Mouse (Mus musculus): Measurements from ENCODE around the gene Armc9. TPM values are rescaled to one million over a fixed set of nuclear protein-coding genes. Genes with fewer than 3 reads are reported as not detected.

Gene Armc9
- polyA plus RNA-seq, 1 experiment: 9.6 TPM

- no peak overlapping the region for H3K4me3 ChIP-seq (replicated peaks; ENCODE audit: control insufficient read depth, low read depth, low read length)
- H3K27ac ChIP-seq (ENCODE audit: control insufficient read depth, insufficient read depth, low read depth, low read length, poor library complexity): no peak overlapping the region
- TF ChIP-seq POLR2A (IDR thresholded peaks at IDR 0.05; ENCODE audit: borderline replicate concordance, control insufficient read depth, low read depth, low read length) (no peak), CTCF (IDR thresholded peaks at IDR 0.05; ENCODE audit: control insufficient read depth, insufficient read depth, low read length) (no peak)
- 60% methylated on average over 8 of the region's 8 CpGs for WGBS
- H3K4me1 ChIP-seq (ENCODE audit: control insufficient read depth, insufficient read depth, low read length): peaks cover 2% of the 10 kb centered on the region; the same call in 1 of the 2 replicates
Observed at GRCm38 (mm10) chr1:86253410-86253809, 98.8 kb downstream of the Armc9 start.

GRCm38 (mm10) chr1:86256311-86256710, 101.7 kb downstream of the Armc9 start:
- WGBS: 58% methylated on average over 4 of the region's 4 CpGs
- no peak overlapping the region for H3K4me3 ChIP-seq (replicated peaks; ENCODE audit: control insufficient read depth, low read depth, low read length)
- TF ChIP-seq POLR2A (IDR thresholded peaks at IDR 0.05; ENCODE audit: borderline replicate concordance, control insufficient read depth, low read depth, low read length): no peak
- no peak for TF ChIP-seq CTCF (IDR thresholded peaks at IDR 0.05; ENCODE audit: control insufficient read depth, insufficient read depth, low read length)
- peaks cover 2% of the 10 kb centered on the region; the same call in 1 of the 2 replicates for H3K4me1 ChIP-seq (ENCODE audit: control insufficient read depth, insufficient read depth, low read length)
- H3K27ac ChIP-seq (ENCODE audit: control insufficient read depth, insufficient read depth, low read depth, low read length, poor library complexity): no peak overlapping the region

- H3K27ac ChIP-seq (ENCODE audit: control insufficient read depth, insufficient read depth, low read depth, low read length, poor library complexity): no peak overlapping the region
- WGBS: 83% methylated on average over 8 of the region's 8 CpGs
- H3K4me1 ChIP-seq (ENCODE audit: control insufficient read depth, insufficient read depth, low read length): peaks cover 2% of the 10 kb centered on the region; the same call in 1 of the 2 replicates
- H3K4me3 ChIP-seq (replicated peaks; ENCODE audit: control insufficient read depth, low read depth, low read length): no peak overlapping the region
- no peak for TF ChIP-seq CTCF (IDR thresholded peaks at IDR 0.05; ENCODE audit: control insufficient read depth, insufficient read depth, low read length)
- no peak for TF ChIP-seq POLR2A (IDR thresholded peaks at IDR 0.05; ENCODE audit: borderline replicate concordance, control insufficient read depth, low read depth, low read length)
Observed at GRCm38 (mm10) chr1:86257228-86257627, 102.6 kb downstream of the Armc9 start.

- H3K27ac ChIP-seq (ENCODE audit: control insufficient read depth, insufficient read depth, low read depth, low read length, poor library complexity): no peak overlapping the region
- TF ChIP-seq POLR2A (IDR thresholded peaks at IDR 0.05; ENCODE audit: borderline replicate concordance, control insufficient read depth, low read depth, low read length): no peak
- no peak for TF ChIP-seq CTCF (IDR thresholded peaks at IDR 0.05; ENCODE audit: control insufficient read depth, insufficient read depth, low read length)
- H3K4me3 ChIP-seq (replicated peaks; ENCODE audit: control insufficient read depth, low read depth, low read length): no peak overlapping the region
- peaks cover 6% of the 10 kb centered on the region; the same call in 1 of the 2 replicates for H3K4me1 ChIP-seq (ENCODE audit: control insufficient read depth, insufficient read depth, low read length)
- WGBS: 29% methylated on average over 7 of the region's 7 CpGs
Observed at GRCm38 (mm10) chr1:86258171-86258824, 103.7 kb downstream of the Armc9 start.

GRCm38 (mm10) chr1:86263564-86264339, 109.2 kb downstream of the Armc9 start:
- Histone ChIP-seq H3K4me1 (ENCODE audit: control insufficient read depth, insufficient read depth, low read length) (peaks cover 12% of the 10 kb centered on the region), H3K4me3 (replicated peaks; ENCODE audit: control insufficient read depth, low read depth, low read length) (no peak overlapping the region), H3K27ac (ENCODE audit: control insufficient read depth, insufficient read depth, low read depth, low read length, poor library complexity) (peak overlapping the region; percentile 64)
- WGBS: 3% methylated on average over 7 of the region's 7 CpGs
- TF ChIP-seq CTCF (IDR thresholded peaks at IDR 0.05; ENCODE audit: control insufficient read depth, insufficient read depth, low read length) (no peak), POLR2A (IDR thresholded peaks at IDR 0.05; ENCODE audit: borderline replicate concordance, control insufficient read depth, low read depth, low read length) (no peak)

- no peak overlapping the region for H3K4me3 ChIP-seq (replicated peaks; ENCODE audit: control insufficient read depth, low read depth, low read length)
- H3K27ac ChIP-seq (ENCODE audit: control insufficient read depth, insufficient read depth, low read depth, low read length, poor library complexity): no peak overlapping the region
- peaks cover 12% of the 10 kb centered on the region for H3K4me1 ChIP-seq (ENCODE audit: control insufficient read depth, insufficient read depth, low read length)
- 14% methylated on average over 3 of the region's 3 CpGs for WGBS
- TF ChIP-seq CTCF (IDR thresholded peaks at IDR 0.05; ENCODE audit: control insufficient read depth, insufficient read depth, low read length) (no peak), POLR2A (IDR thresholded peaks at IDR 0.05; ENCODE audit: borderline replicate concordance, control insufficient read depth, low read depth, low read length) (no peak)
Observed at GRCm38 (mm10) chr1:86265060-86265459, 110.5 kb downstream of the Armc9 start.

GRCm38 (mm10) chr1:86268492-86269189, 114.1 kb downstream of the Armc9 start:
- no peak overlapping the region for H3K27ac ChIP-seq (ENCODE audit: control insufficient read depth, insufficient read depth, low read depth, low read length, poor library complexity)
- H3K4me1 ChIP-seq (ENCODE audit: control insufficient read depth, insufficient read depth, low read length): peaks cover 6% of the 10 kb centered on the region
- no peak overlapping the region for H3K4me3 ChIP-seq (replicated peaks; ENCODE audit: control insufficient read depth, low read depth, low read length)
- TF ChIP-seq CTCF (IDR thresholded peaks at IDR 0.05; ENCODE audit: control insufficient read depth, insufficient read depth, low read length) (no peak), POLR2A (IDR thresholded peaks at IDR 0.05; ENCODE audit: borderline replicate concordance, control insufficient read depth, low read depth, low read length) (no peak)
- 60% methylated on average over 9 of the region's 9 CpGs for WGBS

- no peak for TF ChIP-seq POLR2A (IDR thresholded peaks at IDR 0.05; ENCODE audit: borderline replicate concordance, control insufficient read depth, low read depth, low read length)
- TF ChIP-seq CTCF (IDR thresholded peaks at IDR 0.05; ENCODE audit: control insufficient read depth, insufficient read depth, low read length): no peak
- peaks cover 5% of the 10 kb centered on the region for H3K4me1 ChIP-seq (ENCODE audit: control insufficient read depth, insufficient read depth, low read length)
- 39% methylated on average over 4 of the region's 4 CpGs for WGBS
Observed at GRCm38 (mm10) chr1:86269190-86269508, 114.6 kb downstream of the Armc9 start.

More at GRCm38 (mm10) chr1:86269190-86269508, 114.6 kb downstream of the Armc9 start:
- Histone ChIP-seq H3K27ac (ENCODE audit: control insufficient read depth, insufficient read depth, low read depth, low read length, poor library complexity) (no peak overlapping the region), H3K4me3 (replicated peaks; ENCODE audit: control insufficient read depth, low read depth, low read length) (no peak overlapping the region)
